Mouse (Mus musculus) G1E (cell line): ENCODE measurements around the gene Gin1.

Experiments
- CTCF ChIP-seq: IDR thresholded peaks from 2 replicates; pipeline ENCODE4 v1.5.1; 2012; ENCODE audit warnings: low read depth, low read length, inconsistent platforms, mixed read lengths
- GATA1 ChIP-seq: IDR thresholded peaks from 2 replicates; pipeline ENCODE4 v1.6.1; 2012; ENCODE audit warnings: borderline replicate concordance, low read length, inconsistent platforms, mixed read lengths
- POLR2AphosphoS5 ChIP-seq: IDR thresholded peaks from 2 replicates; pipeline ENCODE4 v1.6.1; 2012; ENCODE audit warnings: low read depth, low read length, inconsistent platforms; ENCODE audit not compliant: insufficient replicate concordance

DNA sequence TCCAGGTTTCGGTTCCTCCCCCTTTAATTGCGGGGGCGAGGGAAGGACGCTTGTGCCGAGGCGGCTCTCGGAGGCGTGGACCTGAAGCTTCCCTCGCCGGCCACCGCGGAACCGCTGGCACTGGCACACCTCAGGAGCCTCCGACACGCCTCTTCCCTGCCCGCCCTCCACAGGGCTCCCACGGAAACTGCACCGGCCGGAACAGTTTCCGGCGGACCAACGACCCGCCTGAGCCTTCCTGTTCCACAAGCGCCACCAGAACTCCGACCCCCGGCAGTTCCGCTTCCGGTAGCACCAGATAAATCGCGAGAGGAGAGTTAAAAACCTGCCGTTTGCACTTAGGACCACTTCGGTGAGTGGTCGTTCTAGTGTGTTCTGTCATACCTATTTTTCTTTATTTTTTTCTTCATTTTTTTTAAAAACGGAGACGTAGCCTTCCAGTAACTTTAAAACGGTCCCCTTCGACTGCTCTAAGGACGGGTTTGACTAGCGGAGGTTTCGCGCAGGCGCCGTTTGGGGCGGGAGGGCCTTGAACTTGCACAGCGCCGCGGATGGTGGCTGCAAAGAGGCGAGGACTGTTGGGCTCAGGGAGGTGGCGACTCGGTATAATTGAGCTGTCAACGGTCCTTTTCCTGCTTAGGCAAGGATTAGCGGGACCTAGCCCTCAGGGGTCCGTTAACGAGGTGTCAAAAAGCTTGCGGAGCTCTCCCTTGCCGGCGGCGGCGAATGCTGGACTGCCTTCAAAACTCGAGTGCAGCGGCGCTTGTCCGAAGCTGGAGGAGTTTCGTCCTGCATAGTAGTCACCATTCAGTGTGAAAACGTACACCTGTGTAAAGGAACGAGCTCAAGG, at the start of gene Gin1, which contains the start of gene Ppip5k2:
- TF ChIP-seq CTCF (no peak), GATA1 (no peak), POLR2AphosphoS5 (no peak)
